Mouse (Mus musculus) liver, embryonic 14.5 days (tissue): ENCODE measurements at regions not wholly inside any gene's neighbourhood (a gene's known extent, or its start where the extent isn't known, plus 50 kb on each side); places are given as distances from the start of the nearest gene placed in this dataset.

Source experiments
- ATAC-seq: fragments of 200-750 bp; cut with Nextera tagmentation; 2 replicates; pipeline ENCODE4 v1.8.0; 2017; ENCODE audit warnings: moderate number of reproducible peaks, mild to moderate bottlenecking, moderate library complexity; ENCODE audit not compliant: insufficient read depth
- DNase-seq, 3 experiments: peaks; one replicate each; pipeline ENCODE4 v3.0.0-alpha.2; 2012 to 2013; ENCODE audit warnings: low read depth in 3 of 3, low spot score in 3 of 3
- H3K27ac ChIP-seq: fragments of 300-500 bp; sonication (generic); 2 replicates; pipeline ENCODE4 v1.5.1; 2014; ENCODE audit warnings: moderate library complexity, mild to moderate bottlenecking, control low read depth, inconsistent platforms
- H3K27me3 ChIP-seq: fragments of 300-500 bp; sonication (generic); 2 replicates; pipeline ENCODE4 v1.6.1; 2014; ENCODE audit warnings: mild to moderate bottlenecking, low read length, moderate library complexity; ENCODE audit not compliant: control insufficient read depth, insufficient read depth
- H3K36me3 ChIP-seq: fragments of 300-500 bp; sonication (generic); replicated peaks from 2 replicates; pipeline ENCODE4 v1.6.1; 2014; ENCODE audit warnings: low read depth; ENCODE audit not compliant: control insufficient read depth, insufficient read depth
- H3K4me1 ChIP-seq, 2 experiments: fragments of 200-500 bp in 1 of 2; fragments of 300-500 bp in 1 of 2; sonication (generic) in 1 of 2; replicated peaks; 2 replicates each; pipeline ENCODE4 v1.6.1; 2012 to 2014; ENCODE audit warnings: antibody characterized with exemption in 1 of 2, inconsistent platforms in 1 of 2, low read length in 1 of 2; ENCODE audit not compliant: control insufficient read depth in 2 of 2, insufficient read depth in 2 of 2
- H3K4me2 ChIP-seq: fragments of 300-500 bp; sonication (generic); 2 replicates; pipeline ENCODE4 v1.6.1; 2014; ENCODE audit warnings: low read depth, mild to moderate bottlenecking, control low read depth, moderate library complexity
- H3K4me3 ChIP-seq, 2 experiments: fragments of 200-500 bp in 1 of 2; fragments of 300-500 bp in 1 of 2; sonication (generic) in 1 of 2; 2 replicates each; pipeline ENCODE4 v1.5.1; 2012 to 2014; ENCODE audit warnings: low read depth in 2 of 2, low read length in 2 of 2, mild to moderate bottlenecking in 2 of 2, control low read depth in 1 of 2, inconsistent platforms in 1 of 2, moderate library complexity in 1 of 2; ENCODE audit not compliant: insufficient read depth in 1 of 2
- H3K9ac ChIP-seq: fragments of 300-500 bp; sonication (generic); replicated peaks from 2 replicates; pipeline ENCODE4 v1.6.1; 2014; ENCODE audit warnings: mild to moderate bottlenecking, control low read depth, moderate library complexity
- H3K9me3 ChIP-seq: fragments of 300-500 bp; sonication (generic); 2 replicates; pipeline ENCODE4 v1.6.1; 2016; ENCODE audit warnings: low read length, mixed read lengths; ENCODE audit not compliant: control insufficient read depth
- CTCF ChIP-seq: IDR thresholded peaks from 2 replicates; pipeline ENCODE4 v1.5.1; 2016; ENCODE audit warnings: antibody characterized with exemption, low read depth, control low read depth
- EP300 ChIP-seq: IDR thresholded peaks from 2 replicates; pipeline ENCODE4 v1.6.1; 2016; ENCODE audit warnings: antibody characterized with exemption, low read depth
- WGBS: fragments of 180-500 bp; shearing (Covaris S2); extraction: QIAGEN DNeasy Blood & Tissue Kit; methylation state at CpG from one replicate; pipeline ENCODE4 v1.1.7; 2014; ENCODE audit not compliant: insufficient replicate concordance; 5-methylcytosine and 5-hydroxymethylcytosine counted together

GRCm38 (mm10) chr13:28750949-28751692, 202.4 kb downstream of the Sox4 start:
- WGBS: 50% methylated on average over 10 of the region's 11 CpGs

GRCm38 (mm10) chr13:28740158-28740670, 213.3 kb downstream of the Sox4 start:
- 24% methylated on average over 7 of the region's 7 CpGs for WGBS
- Histone ChIP-seq H3K4me2 (no peak overlapping the region), H3K9me3 (no peaks in the 10 kb centered on the region), H3K9ac (no peak overlapping the region), H3K36me3 (no peaks in the 10 kb centered on the region), H3K4me3 (no peak overlapping the region), H3K27me3 (no peaks in the 10 kb centered on the region), H3K4me1 (no peaks in the 10 kb centered on the region; a peak in 1 of 4 replicates), H3K27ac (no peak overlapping the region)
- DNase-seq (no peak), ATAC-seq (no peak)
- no peak for TF ChIP-seq CTCF
- TF ChIP-seq EP300: no peak

More at GRCm38 (mm10) chr13:28750949-28751692, 202.4 kb downstream of the Sox4 start:
- H3K4me3 ChIP-seq: no peak overlapping the region
- no peak overlapping the region for H3K4me2 ChIP-seq
- H3K27me3 ChIP-seq: no peaks in the 10 kb centered on the region
- no peak for DNase-seq
- no peaks in the 10 kb centered on the region for H3K9me3 ChIP-seq
- no peak overlapping the region for H3K9ac ChIP-seq
- no peak overlapping the region for H3K27ac ChIP-seq
- no peaks in the 10 kb centered on the region for H3K4me1 ChIP-seq
- no peak for ATAC-seq
- no peak for TF ChIP-seq EP300
- TF ChIP-seq CTCF: no peak
- no peaks in the 10 kb centered on the region for H3K36me3 ChIP-seq

GRCm38 (mm10) chr13:28738160-28739100, 215.1 kb downstream of the Sox4 start:
- no peak overlapping the region for H3K4me2 ChIP-seq
- H3K27me3 ChIP-seq: no peaks in the 10 kb centered on the region
- no peaks in the 10 kb centered on the region for H3K9me3 ChIP-seq
- no peaks in the 10 kb centered on the region; a peak in 1 of 4 replicates for H3K4me1 ChIP-seq
- no peak overlapping the region for H3K4me3 ChIP-seq
- TF ChIP-seq CTCF (no peak), EP300 (no peak)
- WGBS: 42% methylated on average over 8 of the region's 8 CpGs
- no peaks in the 10 kb centered on the region for H3K36me3 ChIP-seq
- no peak overlapping the region for H3K27ac ChIP-seq
- no peak for DNase-seq
- no peak overlapping the region for H3K9ac ChIP-seq
- ATAC-seq: no peak

- Histone ChIP-seq H3K4me2 (no peak overlapping the region), H3K27me3 (no peaks in the 10 kb centered on the region), H3K9ac (no peak overlapping the region), H3K27ac (no peak overlapping the region), H3K36me3 (no peaks in the 10 kb centered on the region), H3K9me3 (no peaks in the 10 kb centered on the region), H3K4me3 (no peak overlapping the region), H3K4me1 (no peaks in the 10 kb centered on the region; a peak in 1 of 4 replicates)
- DNase-seq: no peak
- 59% methylated on average over 1 of the region's 1 CpGs for WGBS
- no peak for ATAC-seq
- TF ChIP-seq EP300 (no peak), CTCF (no peak)
These were observed 221.0 kb downstream of the Sox4 start for GRCm38 (mm10) chr13:28732475-28732874.

- H3K27me3 ChIP-seq: no peaks in the 10 kb centered on the region
- H3K9me3 ChIP-seq: no peaks in the 10 kb centered on the region
- H3K4me1 ChIP-seq: no peaks in the 10 kb centered on the region; a peak in 1 of 4 replicates
- TF ChIP-seq EP300 (no peak), CTCF (no peak)
- H3K4me3 ChIP-seq: no peak overlapping the region
- H3K9ac ChIP-seq: no peak overlapping the region
- no peak overlapping the region for H3K4me2 ChIP-seq
- H3K36me3 ChIP-seq: no peaks in the 10 kb centered on the region
- 57% methylated on average over 3 of the region's 3 CpGs for WGBS
- DNase-seq (no peak), ATAC-seq (no peak)
- H3K27ac ChIP-seq: no peak overlapping the region
These were observed 221.5 kb downstream of the Sox4 start for GRCm38 (mm10) chr13:28732036-28732435.
